Mouse (Mus musculus) yolk sac, embryonic 10.5 days (tissue): ENCODE results near the gene Kalrn.
A peak's percentile ranks its signal among the peaks of the same experiment; 100 is the strongest.

Experiments used
- DNase-seq: peaks from one replicate; pipeline ENCODE4 v3.0.0-alpha.2; 2017; ENCODE audit warnings: low spot score

Gene Kalrn

DNA sequence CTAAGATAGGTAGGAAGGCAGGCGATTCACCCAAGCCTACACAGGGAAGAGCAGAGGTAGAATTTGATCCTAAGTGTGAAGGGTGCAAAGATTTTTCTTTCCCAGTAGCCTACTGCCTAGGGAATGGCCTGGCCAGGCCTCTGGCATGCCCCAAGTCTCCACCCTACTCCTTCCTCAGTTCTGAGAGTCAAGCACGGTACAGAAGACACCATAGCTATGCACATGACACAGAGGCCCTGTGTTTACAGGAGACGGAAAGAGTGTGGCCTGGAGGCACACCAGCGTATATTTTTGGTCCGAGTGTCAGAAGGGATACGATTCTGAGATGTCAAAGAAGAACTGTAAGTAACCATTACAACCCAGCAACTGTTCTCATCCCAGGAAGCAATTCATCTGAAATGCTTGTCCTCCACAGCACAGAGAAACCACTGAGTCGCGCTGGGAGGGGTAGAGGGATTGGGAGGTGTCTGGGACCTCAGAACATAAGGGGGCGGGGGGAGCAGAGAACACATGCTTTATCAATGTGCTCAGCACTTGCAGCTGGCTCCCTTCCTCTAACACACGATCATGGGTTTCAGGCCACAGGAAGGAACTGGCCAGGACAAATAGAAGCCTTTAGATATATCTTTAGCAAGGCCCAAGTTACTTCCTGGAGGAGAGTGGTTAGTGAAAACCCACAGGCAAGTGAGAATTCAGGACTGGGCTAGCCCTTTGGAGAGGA, 536.8 kb downstream of the Kalrn start:
- no peak for DNase-seq

DNA sequence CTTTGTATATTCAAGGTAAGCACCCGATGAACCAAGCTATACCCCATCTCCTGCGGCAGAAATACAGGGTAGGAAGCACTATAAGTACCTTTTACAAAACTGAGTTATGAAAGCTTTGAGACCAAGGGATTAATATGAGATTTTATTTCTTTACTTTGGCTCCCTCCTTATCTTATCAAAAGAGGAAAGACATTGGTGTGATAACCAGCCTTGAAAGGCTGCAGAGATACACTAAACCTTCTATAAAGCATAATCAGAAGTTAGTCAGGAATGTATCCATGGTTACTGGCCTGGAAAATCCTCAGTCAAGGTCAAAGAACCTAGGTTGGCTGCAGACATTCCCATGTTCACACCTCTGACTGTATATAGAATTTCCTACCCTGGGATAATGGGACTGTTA, 537.6 kb downstream of the Kalrn start:
- no peak for DNase-seq

DNA sequence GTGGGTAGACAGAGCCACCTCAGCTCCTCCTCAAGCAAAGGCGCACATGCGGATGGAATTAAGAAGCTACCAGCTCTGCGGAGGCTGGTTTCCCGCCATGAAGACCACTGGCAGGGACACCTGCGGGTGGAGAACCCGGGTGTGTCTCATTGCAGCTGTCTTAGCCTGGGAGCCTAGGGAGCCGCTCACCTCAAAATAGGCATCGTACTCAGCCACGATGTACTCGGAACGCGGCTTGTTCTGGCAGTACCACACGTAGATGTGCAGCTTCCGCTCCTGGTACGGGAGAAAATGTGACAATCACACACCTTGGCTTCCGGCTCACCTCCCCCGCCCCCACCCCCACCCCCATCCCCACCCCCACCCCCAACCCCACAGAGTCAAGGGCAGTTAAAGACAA, 539.1 kb downstream of the Kalrn start:
- no peak for DNase-seq

DNA sequence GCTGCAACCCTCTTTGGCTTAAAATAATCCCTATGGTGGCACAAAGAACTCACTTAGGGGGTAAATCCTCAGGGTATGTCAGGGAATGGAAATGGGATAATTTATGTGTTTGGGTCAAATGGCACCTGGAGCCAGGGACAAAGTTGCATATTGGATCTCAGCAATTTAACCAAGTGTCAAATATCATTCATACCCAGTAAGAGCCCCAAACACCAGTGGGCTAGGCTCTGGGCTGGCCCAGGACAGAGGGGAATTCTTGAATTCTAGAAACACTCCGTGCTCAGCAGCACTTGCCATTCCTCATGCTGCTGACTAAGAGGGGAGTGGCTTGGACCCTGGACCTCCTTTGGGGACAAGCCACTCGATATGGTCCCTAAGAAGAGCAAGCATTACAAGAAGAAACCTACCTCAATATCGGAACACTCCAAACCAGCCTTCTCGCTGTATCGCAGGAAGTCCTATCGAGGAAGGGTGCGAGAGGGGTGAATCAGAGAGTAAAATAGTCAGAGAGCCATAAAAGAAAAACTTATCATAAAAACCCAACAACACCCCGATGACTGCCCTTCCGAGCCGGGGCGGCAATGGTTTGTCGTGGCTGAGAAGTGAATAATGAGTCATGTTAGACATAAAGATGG, 541.2 kb downstream of the Kalrn start:
- no peak for DNase-seq

DNA sequence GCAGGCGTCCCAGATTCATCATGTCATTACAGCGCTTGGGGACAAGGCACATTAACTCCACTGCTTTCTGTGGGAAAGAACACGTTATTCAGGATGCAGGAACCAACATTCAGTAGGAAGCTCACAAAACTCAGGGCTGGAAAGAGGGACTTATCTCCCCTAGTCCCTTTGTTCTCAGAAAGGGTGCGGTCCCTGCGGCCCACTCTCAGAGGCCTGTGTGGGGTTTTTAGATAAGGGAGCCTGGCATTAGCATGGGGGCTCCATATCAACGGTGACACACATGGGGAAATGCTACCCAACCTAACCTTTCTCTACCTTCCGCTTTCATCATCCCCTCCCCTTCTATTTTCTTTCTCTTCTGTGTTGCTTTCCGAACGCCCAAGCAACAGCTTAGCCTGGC, 541.8 kb downstream of the Kalrn start:
- DNase-seq, result peak; percentile 55

DNA sequence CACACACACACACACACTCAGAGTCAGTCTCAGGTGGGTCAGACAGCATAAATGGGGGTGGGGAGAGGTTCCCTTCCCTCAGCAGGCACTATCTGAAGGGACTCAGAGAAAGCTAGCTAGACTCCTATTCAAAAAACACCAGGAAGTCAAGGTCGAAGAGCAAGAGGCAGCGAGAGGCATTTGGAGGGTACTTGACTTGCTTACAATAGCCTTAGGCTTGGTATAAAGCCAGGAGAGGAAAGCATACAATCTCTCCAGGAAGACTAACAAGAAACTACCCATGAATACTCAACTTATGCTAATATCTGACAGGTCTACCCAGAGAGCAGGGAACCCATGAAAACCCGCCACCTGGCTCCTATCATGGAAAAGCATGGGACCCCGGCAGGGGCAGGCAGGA, 543.0 kb downstream of the Kalrn start:
- no peak for DNase-seq

DNA sequence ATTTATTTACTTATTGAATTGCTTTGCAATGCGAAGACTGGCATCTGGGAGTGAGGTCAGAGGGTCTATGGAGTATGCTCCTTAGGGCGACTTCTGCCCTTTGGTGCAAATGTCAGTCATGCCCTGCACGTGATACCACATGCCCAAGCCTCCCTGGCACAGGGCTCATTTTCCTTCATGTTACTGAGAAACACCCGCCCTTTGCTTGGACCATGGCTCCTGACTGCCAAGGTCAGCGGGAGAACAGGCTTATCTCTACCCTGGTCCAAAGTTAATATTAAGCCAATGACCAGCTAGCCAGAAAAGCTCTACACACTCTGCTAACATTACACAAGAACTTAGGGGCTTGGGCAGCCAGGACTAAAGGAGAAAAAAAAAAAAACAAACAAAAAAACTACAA, 543.5 kb downstream of the Kalrn start:
- DNase-seq, result peak; percentile 69

DNA sequence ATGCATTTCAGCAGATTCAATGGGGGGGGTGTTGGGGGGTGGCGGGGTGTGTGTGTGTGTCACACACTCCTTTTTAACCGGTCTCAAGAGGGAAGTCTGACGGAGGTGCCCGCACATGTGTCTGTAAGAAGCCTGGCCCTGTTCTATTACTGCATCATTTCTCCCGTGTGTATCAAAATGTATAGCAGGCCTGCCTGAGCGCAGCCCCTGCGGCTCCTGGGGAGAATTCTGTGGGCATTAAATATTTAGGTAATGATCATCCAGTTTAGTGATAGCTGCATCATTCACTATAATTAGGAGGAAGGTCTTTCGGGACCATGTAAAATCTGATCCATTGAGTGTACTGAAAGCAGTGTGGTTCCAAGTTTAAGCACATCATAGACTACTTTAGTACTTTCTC, 556.1 kb downstream of the Kalrn start:
- no peak for DNase-seq

DNA sequence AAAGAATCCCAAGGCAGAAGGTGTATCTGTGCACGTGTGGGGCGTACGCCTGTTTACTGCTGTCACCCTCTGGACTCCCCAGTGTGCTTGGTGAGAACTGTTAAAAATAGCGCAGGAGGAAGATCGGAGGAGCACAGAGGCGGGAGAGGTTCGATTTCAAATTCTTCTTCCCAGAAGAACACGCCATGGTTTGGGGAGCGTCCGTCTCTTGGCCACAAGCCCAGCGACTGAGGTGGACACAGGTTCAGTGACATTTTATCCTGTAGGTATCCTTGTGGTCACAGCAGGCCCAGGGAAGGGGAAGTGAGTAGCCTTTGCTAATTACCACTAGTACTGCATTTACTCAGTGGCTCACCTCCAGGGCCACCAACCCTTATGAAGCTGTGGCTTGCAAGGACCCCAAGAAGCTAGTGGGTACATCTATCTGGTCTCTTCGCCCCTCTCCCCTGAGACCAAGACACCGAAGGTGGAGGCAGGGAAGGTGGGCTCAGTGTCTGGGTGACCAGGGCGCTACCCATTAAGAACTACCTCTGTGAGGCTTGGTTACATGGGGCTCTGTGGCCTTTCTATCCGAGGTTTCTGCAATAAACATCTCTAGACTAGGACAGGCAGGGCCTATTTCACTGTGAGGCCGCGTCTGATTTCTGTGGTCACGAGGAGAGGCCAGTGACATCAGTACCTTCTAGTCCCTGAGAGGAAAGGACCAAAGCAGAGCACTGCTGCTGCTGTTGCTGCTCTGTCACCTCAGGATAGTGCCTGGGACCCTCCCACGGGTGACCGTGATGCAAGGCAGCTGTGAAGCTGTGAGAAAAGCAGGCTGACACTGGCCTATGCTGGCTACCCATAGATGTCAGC, 561.1 kb downstream of the Kalrn start:
- no peak for DNase-seq

DNA sequence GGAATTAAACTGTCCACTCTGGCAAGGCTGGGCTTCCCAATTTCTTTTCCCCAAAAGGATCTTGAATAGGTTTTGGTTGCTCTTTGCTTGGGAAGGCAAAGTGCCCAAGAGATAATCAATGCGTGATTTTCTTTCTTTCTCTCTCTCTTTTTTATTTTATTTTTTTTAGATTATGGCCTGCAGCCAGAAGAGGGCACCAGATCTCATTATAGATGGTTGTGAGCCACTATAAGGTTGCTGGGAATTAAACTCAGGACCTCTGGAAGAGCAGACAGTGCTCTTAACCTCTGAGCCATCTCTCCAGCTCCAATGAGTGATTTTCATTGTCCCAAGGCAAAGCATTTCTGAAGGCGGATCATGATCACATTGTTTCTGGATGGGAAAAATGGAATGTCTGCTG, 563.8 kb downstream of the Kalrn start:
- no peak for DNase-seq

DNA sequence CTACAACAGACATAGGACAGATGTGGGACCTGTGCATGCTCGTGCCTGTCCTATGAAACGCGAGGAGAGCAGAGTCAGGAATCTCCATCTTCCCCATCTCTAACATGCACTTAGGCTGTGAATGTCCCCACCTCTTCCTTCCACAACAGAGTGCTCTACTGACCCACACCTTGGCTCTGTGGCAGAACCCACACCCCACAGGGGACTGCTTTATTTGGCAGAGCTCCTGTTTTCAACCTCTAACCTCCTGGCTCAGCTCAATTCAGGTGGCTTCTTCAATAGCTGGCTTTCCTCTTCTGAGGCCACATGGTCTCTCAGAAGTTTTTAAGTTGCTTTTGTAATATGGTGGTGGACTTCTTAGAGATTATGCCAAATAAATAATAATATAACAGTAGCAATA, 567.3 kb downstream of the Kalrn start:
- no peak for DNase-seq

DNA sequence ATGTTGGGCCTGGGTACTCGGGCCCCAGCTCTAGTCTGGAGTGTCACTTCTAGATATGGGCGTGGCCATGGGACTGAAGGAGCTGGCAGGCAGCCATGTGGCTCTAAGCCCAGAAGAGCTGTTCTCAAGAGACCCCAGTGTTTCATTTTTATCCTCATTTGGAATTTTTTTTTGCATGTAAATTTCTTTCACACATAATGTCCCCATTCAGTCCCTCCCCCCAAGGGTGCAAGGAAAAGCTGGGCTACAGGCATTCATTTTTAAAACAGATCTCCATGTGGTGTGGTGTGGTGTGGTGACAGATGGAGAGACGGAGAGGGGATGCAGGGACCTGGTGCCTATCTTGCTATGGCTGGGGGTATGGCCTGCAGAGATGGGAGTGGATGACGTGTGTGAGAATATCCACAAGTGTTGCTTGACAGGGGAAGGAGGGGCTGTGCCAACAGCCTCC, 569.2 kb downstream of the Kalrn start:
- DNase-seq, result no peak

DNA sequence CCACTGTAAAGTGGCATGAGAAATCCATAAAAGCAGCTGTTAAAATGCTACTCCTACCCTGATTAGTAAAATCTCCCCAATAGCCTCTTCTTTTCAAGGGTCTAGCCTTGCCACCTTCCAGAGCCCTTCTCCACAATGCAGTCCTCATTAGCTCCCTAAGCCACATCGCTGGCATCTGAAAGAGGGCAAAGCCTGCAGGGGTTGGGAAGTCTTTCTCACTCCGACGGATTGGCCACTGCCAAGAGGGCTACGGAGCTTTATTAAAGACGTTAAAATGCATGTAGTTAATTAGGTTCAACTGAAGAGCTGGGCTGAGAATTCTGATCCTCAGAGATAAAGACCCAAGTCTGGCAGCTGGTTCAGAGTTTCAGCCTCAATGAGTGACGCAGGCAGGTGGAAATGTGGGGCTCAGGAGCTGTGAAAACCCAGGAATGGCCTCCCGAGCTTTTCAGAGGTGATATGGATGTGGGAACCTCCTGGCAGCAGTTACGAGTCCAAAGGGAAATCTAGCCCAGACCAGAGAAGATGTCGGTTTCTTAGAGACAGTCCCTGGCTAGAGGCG, 569.7 kb downstream of the Kalrn start:
- DNase-seq, result no peak

DNA sequence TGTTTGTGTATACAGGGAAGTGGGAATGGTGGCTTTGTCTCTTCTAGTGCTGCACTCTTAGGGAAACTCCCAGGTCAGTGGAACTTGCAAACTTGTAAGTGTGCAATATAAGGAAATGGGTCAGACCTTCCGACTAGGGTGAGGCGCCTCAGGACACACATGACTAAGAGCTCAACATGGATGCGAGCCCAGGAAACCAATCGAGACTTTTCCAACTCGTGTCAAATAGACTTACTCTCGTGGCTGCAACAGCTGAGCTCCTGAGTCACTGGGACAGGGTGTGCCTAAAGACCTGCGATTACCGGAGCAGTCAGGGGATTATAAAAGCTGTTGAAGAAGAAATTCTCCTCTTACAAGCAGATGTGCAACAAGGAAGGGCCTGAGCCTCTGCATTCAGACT, 572.6 kb downstream of the Kalrn start:
- DNase-seq, result no peak

DNA sequence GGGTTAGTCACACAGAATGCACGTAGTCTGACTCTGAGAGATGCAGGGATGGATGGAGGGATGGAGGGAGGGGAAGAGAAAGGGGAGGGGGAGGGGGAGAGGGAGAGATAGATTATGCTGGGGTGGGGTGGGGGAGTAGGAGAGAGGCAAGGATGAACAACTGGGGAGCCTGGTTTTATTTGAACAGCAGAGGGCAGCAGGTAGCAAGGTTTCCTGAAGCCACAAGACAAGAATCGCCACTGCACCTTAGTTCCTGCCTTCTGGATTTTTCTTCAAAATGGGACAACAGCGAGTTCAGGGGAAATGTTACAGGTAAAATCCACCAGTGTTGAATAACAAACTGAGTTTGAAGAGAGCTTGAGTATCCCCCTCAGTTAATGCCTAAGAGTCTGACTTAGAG, 573.9 kb downstream of the Kalrn start:
- peak; percentile 45 for DNase-seq

DNA sequence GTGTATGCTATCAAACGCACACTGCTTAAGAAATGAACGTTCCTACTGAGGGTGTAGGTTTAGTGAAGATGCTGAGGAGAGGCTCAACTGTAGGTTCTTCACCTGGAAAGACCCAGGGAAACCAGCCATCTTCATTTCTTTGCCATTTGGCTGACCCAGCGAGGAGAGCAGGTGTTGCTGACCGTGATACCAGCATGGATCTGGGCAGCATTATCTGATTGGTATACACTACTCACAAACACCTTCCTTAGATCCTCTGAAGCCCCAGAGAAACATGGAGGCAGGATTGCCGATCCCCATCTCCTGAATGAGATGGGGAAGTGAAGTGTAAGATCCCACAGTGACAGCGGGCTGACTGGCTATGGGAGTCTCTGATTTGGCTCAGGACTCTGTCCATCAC, 575.3 kb downstream of the Kalrn start:
- no peak for DNase-seq

DNA sequence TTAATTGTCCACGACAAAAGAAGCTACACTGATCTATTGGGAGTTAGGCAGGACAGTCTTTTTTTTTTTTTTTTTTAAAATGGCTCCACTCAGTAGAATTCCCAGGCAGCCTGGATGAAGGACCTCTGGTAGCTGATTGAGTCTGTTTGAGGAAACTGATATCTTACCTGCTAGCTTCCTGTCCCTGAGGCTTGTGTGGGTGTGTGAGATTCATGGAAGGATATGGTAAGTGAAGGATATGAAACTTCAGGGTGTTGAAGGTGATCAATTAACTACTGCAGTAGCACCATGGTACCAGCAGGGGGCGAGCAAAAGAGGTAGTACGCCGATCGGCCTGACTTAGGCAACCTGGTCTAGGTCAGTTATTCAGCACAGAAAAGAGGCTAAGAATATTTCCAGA, 577.3 kb downstream of the Kalrn start:
- DNase-seq, result peak; percentile 60

DNA sequence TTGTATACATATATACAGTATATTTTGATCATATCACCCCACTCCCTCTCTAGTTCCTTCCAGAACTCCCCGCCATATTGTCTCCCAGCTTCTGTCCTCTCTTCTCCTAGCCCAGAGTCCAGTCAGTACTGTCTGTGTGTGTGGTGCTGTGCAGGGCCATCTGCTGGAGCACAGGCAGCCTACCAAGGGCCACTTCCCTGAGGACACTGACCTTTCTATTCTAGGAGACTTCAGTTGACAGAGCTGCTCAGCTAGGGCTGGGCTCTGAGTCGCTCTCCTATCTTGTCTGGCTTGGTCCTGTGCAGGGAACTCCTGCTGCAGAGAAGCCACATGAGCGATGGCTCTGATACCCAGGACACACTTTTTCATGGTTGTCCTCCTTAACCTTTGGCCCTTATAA, 577.8 kb downstream of the Kalrn start:
- DNase-seq, result peak; percentile 31

DNA sequence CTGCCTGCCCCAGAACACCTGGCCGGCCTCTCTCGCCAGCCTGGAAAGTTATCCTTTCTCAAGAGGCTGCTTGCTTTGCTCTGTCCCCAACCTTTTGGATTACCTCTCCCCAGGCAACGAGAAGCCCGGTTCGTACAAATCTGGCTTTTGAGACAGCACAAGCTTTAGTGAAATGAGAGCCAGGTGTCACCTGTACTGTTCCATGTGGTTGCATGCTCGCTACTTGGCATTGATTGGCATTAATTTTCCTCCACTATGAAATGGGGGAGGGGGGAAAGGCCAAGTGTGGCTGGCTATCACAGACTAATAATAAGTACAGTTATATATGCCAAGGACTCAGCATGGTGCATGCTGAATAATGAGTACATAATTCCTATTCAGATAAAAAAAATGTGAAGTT, 579.0 kb downstream of the Kalrn start:
- DNase-seq, result no peak

DNA sequence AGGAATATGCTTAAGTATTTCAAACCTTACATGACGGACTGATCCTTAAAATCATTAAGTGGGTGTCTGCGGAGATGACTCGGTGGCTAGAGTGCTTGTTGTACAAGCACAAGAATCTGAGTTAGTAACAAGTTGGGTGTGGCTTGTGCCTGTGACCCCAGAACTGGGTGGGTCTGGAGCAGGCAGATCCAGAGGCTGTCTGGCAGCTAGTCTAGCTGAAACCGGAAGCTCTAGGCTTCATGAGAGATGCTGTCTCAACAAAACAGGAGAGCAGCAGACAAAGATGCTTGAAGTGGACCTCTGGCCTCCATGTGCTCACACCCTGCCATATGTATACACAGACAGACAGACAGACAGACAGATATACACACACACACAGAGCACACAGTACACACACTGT, 582.6 kb downstream of the Kalrn start:
- DNase-seq, result no peak

DNA sequence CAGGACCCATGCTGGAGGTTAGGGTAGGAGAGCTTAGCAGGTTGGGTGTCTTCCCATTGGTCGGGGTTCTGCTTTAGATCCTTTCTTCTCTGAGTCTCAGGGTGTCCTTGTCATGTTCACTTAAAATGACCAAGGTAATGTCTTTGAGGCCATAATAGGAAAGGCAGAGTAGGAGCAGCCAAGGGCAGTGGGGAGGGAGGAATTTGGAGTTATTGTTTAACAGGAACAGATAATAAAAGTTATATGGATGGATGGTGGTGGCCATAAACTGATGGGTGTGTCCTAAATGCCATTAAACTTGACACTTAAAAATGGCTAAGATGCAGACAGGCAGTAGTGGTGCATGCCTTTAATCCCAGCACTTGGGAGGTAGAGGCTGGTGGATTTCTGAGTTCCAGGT, 584.2 kb downstream of the Kalrn start:
- DNase-seq, result no peak

DNA sequence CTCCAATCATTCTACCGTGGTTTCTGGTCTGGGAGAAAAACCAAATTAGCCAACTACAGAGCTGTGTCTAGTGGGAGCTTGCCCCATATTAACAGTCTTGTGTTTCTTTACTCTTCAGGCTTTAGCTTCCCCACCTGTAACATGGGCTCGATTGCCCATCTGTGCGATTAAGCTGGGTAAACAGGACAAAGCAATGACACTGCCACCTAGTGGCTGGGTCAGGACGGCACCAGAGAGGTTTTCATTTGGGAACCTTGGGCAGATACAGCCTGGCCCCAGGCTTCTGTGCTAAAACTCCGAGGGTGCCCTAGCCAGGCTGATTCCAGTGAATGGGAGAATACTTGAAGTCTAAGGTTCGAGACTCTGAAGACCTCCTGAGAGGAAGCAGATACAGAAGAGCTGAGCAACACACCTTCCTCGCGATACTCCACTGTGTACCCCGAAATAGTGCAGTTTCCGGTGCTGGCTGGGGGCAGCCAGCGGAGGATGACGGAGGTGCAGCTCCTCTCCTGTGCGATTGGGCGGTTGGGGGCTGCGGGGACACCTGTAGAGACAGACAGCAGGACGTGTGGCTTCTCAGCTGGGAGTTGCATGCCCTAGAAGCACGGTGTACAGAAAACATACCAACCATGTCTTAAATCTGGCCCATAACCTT, 584.8 kb downstream of the Kalrn start:
- DNase-seq, result peak; percentile 40
